Mouse (Mus musculus): Measurements from ENCODE around the gene Sh3glb1. TPM values are rescaled to one million over a fixed set of nuclear protein-coding genes. Genes with fewer than 3 reads are reported as not detected.

Gene Sh3glb1
- 73.7 TPM for polyA plus RNA-seq (2017; shearing (Covaris generic))

DNA sequence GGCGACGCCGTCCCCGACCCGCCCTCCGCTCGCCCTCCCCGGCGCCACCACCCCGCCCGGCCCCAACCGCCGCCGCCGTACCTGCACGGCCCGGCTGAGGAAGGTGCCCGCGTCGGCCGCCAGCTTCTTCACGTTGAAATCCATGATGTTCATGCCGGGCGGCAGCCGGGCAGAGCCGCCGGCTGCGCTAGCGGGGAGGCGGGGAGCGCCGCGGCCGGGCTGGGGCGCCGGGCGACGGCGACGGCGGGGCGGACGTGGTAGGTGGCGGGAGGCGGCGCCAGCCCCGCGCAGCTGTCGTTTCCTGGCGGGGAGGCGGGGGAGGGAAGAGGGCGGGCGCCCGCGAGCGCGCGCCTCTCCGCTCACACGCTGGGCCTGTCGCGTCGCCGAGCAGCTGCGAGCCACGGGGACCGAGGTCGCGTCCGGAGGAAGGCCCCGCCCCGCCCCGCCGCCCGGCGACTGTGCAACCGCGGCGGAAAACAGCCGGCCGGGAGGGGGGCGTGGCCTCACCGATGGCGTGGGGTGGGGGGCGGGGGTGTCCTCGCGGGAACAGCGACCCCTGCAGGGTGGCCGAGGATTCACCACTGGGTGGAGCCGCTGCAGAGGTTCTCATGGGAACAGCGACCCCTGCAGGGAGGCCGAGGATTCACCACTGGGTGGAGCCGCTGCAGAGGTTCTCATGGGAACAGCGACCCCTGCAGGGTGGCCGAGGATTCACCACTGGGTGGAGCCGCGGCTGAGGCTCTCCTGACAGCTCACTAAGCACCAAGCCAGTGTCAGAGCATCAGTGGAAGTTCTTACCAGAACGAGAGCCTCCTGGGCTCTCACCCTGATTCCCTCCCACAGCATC lies at the start of gene Sh3glb1:
Sh3glb1 (minus strand) TSS at position 435 of the 847 bp plus-strand sequence.

DNA sequence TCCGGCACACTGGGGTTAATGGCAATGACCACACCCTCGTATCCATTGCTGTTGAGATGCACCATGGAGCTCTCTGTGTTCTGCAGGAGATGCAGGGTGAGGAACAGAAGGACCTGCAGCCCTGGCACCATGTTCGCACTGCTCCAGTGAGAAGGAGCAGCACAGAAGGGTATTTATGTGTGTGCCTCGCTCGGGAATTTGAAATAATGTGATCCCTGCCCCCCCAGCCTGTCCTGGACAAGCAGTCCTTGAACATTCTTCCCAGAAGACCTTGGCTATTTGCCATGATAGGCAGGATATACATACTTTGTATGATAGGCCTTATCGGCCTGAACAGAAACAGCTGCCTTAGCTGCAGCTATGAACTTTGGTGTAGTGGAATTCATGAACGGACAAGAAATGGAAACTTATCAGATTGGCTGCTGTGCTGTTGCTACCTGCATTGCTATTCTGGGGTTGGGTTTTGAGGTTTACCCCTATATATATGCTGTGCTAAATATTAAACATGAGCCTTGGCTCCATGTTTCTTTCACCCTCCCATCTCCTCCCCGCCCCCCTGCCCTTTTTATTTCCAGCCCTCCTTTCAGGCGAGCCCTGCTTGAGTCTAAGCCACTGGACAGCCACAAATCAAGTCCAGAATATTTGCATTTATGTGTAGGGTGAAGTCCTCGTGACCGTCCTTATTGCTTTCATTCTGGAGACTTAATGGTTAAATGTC lies 40.6 kb upstream of the Sh3glb1 start, which contains the start of gene Clca3a1:
Clca3a1 (minus strand) TSS at position 386 of the 718 bp plus-strand sequence.

Other genes starting within 250 kb of the Sh3glb1 start
- 2.4 TPM for gene Hs2st1, start 150.2 kb downstream of the Sh3glb1 start, polyA plus RNA-seq (2017; shearing (Covaris generic))
- 463 TPM for gene Selenof, start 150.0 kb downstream of the Sh3glb1 start, polyA plus RNA-seq (2017; shearing (Covaris generic))
- 0.17 TPM for gene Clca3a1, start 40.6 kb upstream of the Sh3glb1 start, polyA plus RNA-seq (2017; shearing (Covaris generic))
- not detected for gene Clca3a2, start 99.2 kb upstream of the Sh3glb1 start, polyA plus RNA-seq (2017; shearing (Covaris generic))
- gene Clca3b, start 129.0 kb upstream of the Sh3glb1 start, polyA plus RNA-seq (2017; shearing (Covaris generic)) = not detected
- gene Clca4b, start 212.2 kb upstream of the Sh3glb1 start, polyA plus RNA-seq (2017; shearing (Covaris generic)) = not detected